ENCODE assay signal across 17 mouse cellular contexts in the genomic region with DNA sequence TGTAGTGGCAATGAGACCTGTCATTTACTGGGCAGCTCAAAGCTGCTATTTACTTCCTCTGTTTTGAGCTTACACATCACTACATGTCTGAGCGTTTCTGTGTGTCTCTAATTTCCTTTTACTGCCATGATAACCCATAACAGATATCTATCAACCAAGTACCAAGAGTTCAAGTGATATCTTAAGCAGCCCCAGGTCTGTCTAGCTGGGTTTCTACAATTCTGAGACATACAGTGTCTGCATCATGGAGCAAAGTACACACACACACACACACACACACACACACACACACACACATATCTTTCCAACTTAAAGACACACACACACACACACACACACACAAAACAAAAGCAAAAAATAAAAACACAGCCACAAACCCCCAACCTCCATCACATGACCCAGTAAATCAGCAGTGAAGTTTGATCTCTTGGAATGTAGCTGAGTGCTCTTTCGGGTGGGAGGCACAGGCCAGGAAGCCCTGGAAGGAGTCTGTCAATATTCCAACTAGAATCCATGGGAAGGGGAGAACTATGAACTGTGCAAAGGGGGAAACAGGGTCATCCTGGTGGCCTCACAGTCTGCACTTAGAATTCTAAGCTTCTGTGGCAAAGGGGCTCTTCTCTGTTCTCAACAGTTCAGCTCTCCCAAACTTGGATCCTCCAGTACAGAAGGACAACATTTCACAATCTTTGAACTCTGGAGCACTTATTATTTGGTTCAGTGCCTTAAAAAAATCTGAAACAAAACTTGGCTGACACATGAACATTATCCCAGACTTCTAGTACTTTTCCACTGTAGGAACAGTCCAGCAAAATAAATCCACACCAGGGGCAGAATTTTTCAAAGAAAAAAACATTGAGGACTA. TPM values are rescaled to one million over a fixed set of nuclear protein-coding genes. Genes with fewer than 3 reads are reported as not detected.
A peak's percentile ranks its signal among the peaks of the same experiment; 100 is the strongest.
DNase-seq lines count a peak whose midpoint lies in the region; ATAC-seq and TF ChIP-seq lines count a peak whose summit lies in the region.
"Had no signal": no experiment of that assay in that cellular context is flagged by ENCODE, and none has a peak within 500 bp of the region (broad histone marks: within the 10 kb centered on the region; RNA-seq: fewer than 3 reads in every experiment).

No protein-coding gene starts in this region.

- H3K9me3 ChIP-seq in lung, postnatal 0 days (ENCODE audit: low read length) = no peaks in the 10 kb centered on the region
- H3K9me3 ChIP-seq: embryonic facial prominence, embryonic 12.5 days; hindbrain, embryonic 13.5 days had no signal

- TF ChIP-seq EP300 in heart, adult 2 months (IDR thresholded peaks at IDR 0.05; ENCODE audit: insufficient read depth, low read depth, low read length) = no peak
- peak; percentile 35; the same call in 1 of the 2 replicates for TF ChIP-seq EP300 in lung, postnatal 0 days (IDR thresholded peaks at IDR 0.05)

- ATAC-seq in Patski = peak; percentile 58
- ATAC-seq in lung, postnatal 0 days = peak; percentile 88
- ATAC-seq: forebrain, embryonic 16.5 days had no signal

- no peak overlapping the region for H3K4me3 ChIP-seq in heart, adult 2 months
- H3K4me3 ChIP-seq in lung, postnatal 0 days (ENCODE audit: low read depth, low read length) = no peak overlapping the region
- H3K4me3 ChIP-seq: embryonic facial prominence, embryonic 12.5 days; hindbrain, embryonic 13.5 days had no signal

- no peak overlapping the region for H3K9ac ChIP-seq in heart, adult 2 months (ENCODE audit: low read depth, low read length)
- H3K9ac ChIP-seq in lung, postnatal 0 days (replicated peaks; ENCODE audit: low read depth) = no peak overlapping the region
- H3K9ac ChIP-seq: embryonic facial prominence, embryonic 12.5 days; hindbrain, embryonic 13.5 days; liver, embryonic 14.5 days had no signal

- H3K27ac ChIP-seq in heart, adult 2 months = peak overlapping the region; percentile 49
- peak overlapping the region; percentile 60; the same call in 1 of the 2 replicates for H3K27ac ChIP-seq in lung, postnatal 0 days (ENCODE audit: low read length)
- H3K27ac ChIP-seq: embryonic facial prominence, embryonic 12.5 days; hindbrain, embryonic 13.5 days; liver, embryonic 14.5 days had no signal

- no peak for DNase-seq in heart, adult 2 months
- DNase-seq in heart, postnatal 36 days = no peak
- DNase-seq in Patski (ENCODE audit: low read depth, low spot score) = no peak
- peak; percentile 52 to 82 for DNase-seq in kidney, adult 8-10 months
- DNase-seq in lung, postnatal 0 days (ENCODE audit: low spot score) = peak; percentile 89
- no peak for DNase-seq in neural tube, embryonic 10.5 days (ENCODE audit: extremely low spot score, low spot score)
- DNase-seq in frontal cortex, postnatal 36 days (ENCODE audit: low spot score in 2 of 2) = no peak
- DNase-seq in c-Kit-positive CD71-positive TER-119-positive erythroid progenitor cells, embryonic 14.5 days (ENCODE audit: low spot score) = no peak
- DNase-seq: adrenal gland, adult 8-10 months; cerebellum, adult 18-20 months; right cerebral cortex, postnatal 4 days; thymus, adult 18-20 months had no signal

- in situ Hi-C loops in Patski (cut with MboI; ENCODE audit: low pct_unique_long_range_greater_than_20kb) = no loop called here

- intact Hi-C loops in heart, adult 2 months (cut with DNase I) = no loop called here
- intact Hi-C loops in heart, postnatal 36 days (cut with DNase I) = no loop called here

- H3K4me1 ChIP-seq in heart, adult 2 months (ENCODE audit: control insufficient read depth, insufficient read depth, low read length) = no peaks in the 10 kb centered on the region
- no peaks in the 10 kb centered on the region for H3K4me1 ChIP-seq in lung, postnatal 0 days (ENCODE audit: insufficient read depth, low read depth, low read length)
- H3K4me1 ChIP-seq: embryonic facial prominence, embryonic 12.5 days; hindbrain, embryonic 13.5 days had no signal

- peaks cover 2% of the 10 kb centered on the region for H3K36me3 ChIP-seq in heart, adult 2 months (ENCODE audit: control insufficient read depth, insufficient read depth, low read length)
- H3K36me3 ChIP-seq in lung, postnatal 0 days (ENCODE audit: insufficient read depth, low read length) = peaks cover 14% of the 10 kb centered on the region; the same call in 1 of the 2 replicates
- H3K36me3 ChIP-seq: embryonic facial prominence, embryonic 12.5 days had no signal

- H3K4me2 ChIP-seq in lung, postnatal 0 days (replicated peaks; ENCODE audit: low read depth, low read length) = no peak overlapping the region
- H3K4me2 ChIP-seq: embryonic facial prominence, embryonic 12.5 days; heart, embryonic 11.5 days; hindbrain, embryonic 13.5 days had no signal

- no peaks in the 10 kb centered on the region for H3K27me3 ChIP-seq in heart, adult 2 months (ENCODE audit: control insufficient read depth, insufficient read depth, low read length)
- H3K27me3 ChIP-seq in Patski = no peaks in the 10 kb centered on the region
- H3K27me3 ChIP-seq in lung, postnatal 0 days (replicated peaks; ENCODE audit: insufficient read depth, low read length) = no peaks in the 10 kb centered on the region
- H3K27me3 ChIP-seq: embryonic facial prominence, embryonic 12.5 days; hindbrain, embryonic 13.5 days had no signal

- TF ChIP-seq POLR2A in heart, adult 2 months (IDR thresholded peaks at IDR 0.05; ENCODE audit: insufficient read depth, low read depth, low read length) = no peak

- TF ChIP-seq CTCF in heart, adult 2 months (IDR thresholded peaks at IDR 0.05) = no peak
- no peak for TF ChIP-seq CTCF in Patski (IDR thresholded peaks at IDR 0.05)
- TF ChIP-seq CTCF in lung, postnatal 0 days (IDR thresholded peaks at IDR 0.05) = no peak

- POLR2A ChIA-PET in Patski (lab: Charles Lee) = no interaction called here

- 28% methylated on average over 2 of the region's 2 CpGs for WGBS in heart, adult 2 months
- WGBS in lung, postnatal 0 days = 34% methylated on average over 2 of the region's 2 CpGs

- CTCF ChIA-PET in Patski (lab: Charles Lee) = interaction anchor here (1.6 to 1.8 kb wide), 2 partner anchors 10 to 47 kb away, joined by 3 read pairs; no protein-coding TSS in a partner anchor

- H3K79me2 ChIP-seq in heart, adult 2 months (replicated peaks; ENCODE audit: control insufficient read depth, insufficient read depth, low read length) = no peaks in the 10 kb centered on the region

RNA-seq across cellular contexts. Expression of a gene that starts 44.5 kb away (rescaled TPM):
- total RNA-seq in heart, adult 2 months (2021) = 1 to 10 TPM in 1 of 2 experiments, under 1 TPM in 1; 0.63 to 1.6 TPM
- 0.78 and 1.4 TPM in 2 replicates for polyA plus RNA-seq in heart, adult 2 months (2012; rRNA removed)
- total RNA-seq in heart, postnatal 36 days (2021) = 1 to 10 TPM in 1 of 2 experiments, under 1 TPM in 1; 0.38 to 1.2 TPM
- not detected for polyA plus RNA-seq in Patski (2021)
- polyA plus RNA-seq in lung, postnatal 0 days (2015; fragmentation: Nextera tagmentation; extraction: Ambion mirVana) = 0.75 and 0.93 TPM in 2 replicates

Comparison
In these comparisons a context has a peak if more than half of its experiments do, and no peak if none do; other contexts are left out.
1. DNase-seq: peak in kidney, adult 8-10 months (2 of 2) and lung, postnatal 0 days (single experiment); none in heart, adult 2 months (0 of 2), heart, postnatal 36 days (0 of 2), Patski (single experiment), neural tube, embryonic 10.5 days (single experiment), frontal cortex, postnatal 36 days (0 of 2) and c-Kit-positive CD71-positive TER-119-positive erythroid progenitor cells, embryonic 14.5 days (single experiment).